Mouse (Mus musculus) stomach, postnatal 0 days (tissue): ENCODE data around the gene Ctsw. TPM values are rescaled to one million over a fixed set of nuclear protein-coding genes. Genes with fewer than 3 reads are reported as not detected.

Experiments
- ATAC-seq: fragments of 200-750 bp; cut with Nextera tagmentation; 2 replicates; pipeline ENCODE4 v1.8.0; 2017; ENCODE audit not compliant: low FRiP score, low TSS enrichment
- DNase-seq: peaks from one replicate; pipeline ENCODE4 v3.0.0-alpha.2; 2016; ENCODE audit warnings: low spot score
- H3K27ac ChIP-seq: fragments of 300-500 bp; sonication (generic); replicated peaks from 2 replicates; pipeline ENCODE4 v1.5.1; 2014; ENCODE audit warnings: mild to moderate bottlenecking, control low read depth
- H3K27me3 ChIP-seq: fragments of 300-500 bp; sonication (generic); 2 replicates; pipeline ENCODE4 v1.6.1; 2014; ENCODE audit warnings: low read length; ENCODE audit not compliant: control insufficient read depth, insufficient read depth
- H3K36me3 ChIP-seq: fragments of 300-500 bp; sonication (generic); 2 replicates; pipeline ENCODE4 v1.6.1; 2014; ENCODE audit warnings: low read length, mixed read lengths; ENCODE audit not compliant: control insufficient read depth, insufficient read depth
- H3K4me1 ChIP-seq: fragments of 300-500 bp; sonication (generic); replicated peaks from 2 replicates; pipeline ENCODE4 v1.6.1; 2014; ENCODE audit warnings: antibody characterized with exemption; ENCODE audit not compliant: control insufficient read depth, insufficient read depth
- H3K4me2 ChIP-seq: fragments of 300-500 bp; sonication (generic); replicated peaks from 2 replicates; pipeline ENCODE4 v1.6.1; 2014; ENCODE audit warnings: low read depth, mild to moderate bottlenecking, control low read depth, moderate library complexity
- H3K4me3 ChIP-seq: fragments of 300-500 bp; sonication (generic); 2 replicates; pipeline ENCODE4 v1.5.1; 2014; ENCODE audit warnings: low read depth, low read length, control low read depth
- H3K9ac ChIP-seq: fragments of 300-500 bp; sonication (generic); 2 replicates; pipeline ENCODE4 v1.6.1; 2014; ENCODE audit warnings: mild to moderate bottlenecking, low read length, control low read depth, mixed read lengths
- H3K9me3 ChIP-seq: fragments of 300-500 bp; sonication (generic); 2 replicates; pipeline ENCODE4 v1.6.1; 2016; ENCODE audit warnings: low read length; ENCODE audit not compliant: control insufficient read depth
- CTCF ChIP-seq: IDR thresholded peaks from 2 replicates; pipeline ENCODE4 v1.5.1; 2016; ENCODE audit warnings: antibody characterized with exemption, low read depth, mild to moderate bottlenecking, moderate library complexity
- EP300 ChIP-seq: optimal IDR thresholded peaks from 2 replicates; pipeline ENCODE3; 2016; ENCODE audit warnings: antibody characterized with exemption
- WGBS: fragments of 180-500 bp; shearing (Covaris S2); extraction: QIAGEN DNeasy Blood & Tissue Kit; methylation state at CpG from one replicate; pipeline ENCODE4 v1.1.7; 2014; 5-methylcytosine and 5-hydroxymethylcytosine counted together
- polyA plus RNA-seq: library from polyadenylated mRNA; unstranded; fragments of >200 nt; fragmentation: Nextera tagmentation; extraction: Ambion mirVana; gene quantifications from 2 replicates; pipeline ENCODE4 v1.2.1, GENCODE M21; 2015

Ctsw gene
- polyA plus RNA-seq, 1 experiment from 2014 or later: 0.29 TPM

DNA sequence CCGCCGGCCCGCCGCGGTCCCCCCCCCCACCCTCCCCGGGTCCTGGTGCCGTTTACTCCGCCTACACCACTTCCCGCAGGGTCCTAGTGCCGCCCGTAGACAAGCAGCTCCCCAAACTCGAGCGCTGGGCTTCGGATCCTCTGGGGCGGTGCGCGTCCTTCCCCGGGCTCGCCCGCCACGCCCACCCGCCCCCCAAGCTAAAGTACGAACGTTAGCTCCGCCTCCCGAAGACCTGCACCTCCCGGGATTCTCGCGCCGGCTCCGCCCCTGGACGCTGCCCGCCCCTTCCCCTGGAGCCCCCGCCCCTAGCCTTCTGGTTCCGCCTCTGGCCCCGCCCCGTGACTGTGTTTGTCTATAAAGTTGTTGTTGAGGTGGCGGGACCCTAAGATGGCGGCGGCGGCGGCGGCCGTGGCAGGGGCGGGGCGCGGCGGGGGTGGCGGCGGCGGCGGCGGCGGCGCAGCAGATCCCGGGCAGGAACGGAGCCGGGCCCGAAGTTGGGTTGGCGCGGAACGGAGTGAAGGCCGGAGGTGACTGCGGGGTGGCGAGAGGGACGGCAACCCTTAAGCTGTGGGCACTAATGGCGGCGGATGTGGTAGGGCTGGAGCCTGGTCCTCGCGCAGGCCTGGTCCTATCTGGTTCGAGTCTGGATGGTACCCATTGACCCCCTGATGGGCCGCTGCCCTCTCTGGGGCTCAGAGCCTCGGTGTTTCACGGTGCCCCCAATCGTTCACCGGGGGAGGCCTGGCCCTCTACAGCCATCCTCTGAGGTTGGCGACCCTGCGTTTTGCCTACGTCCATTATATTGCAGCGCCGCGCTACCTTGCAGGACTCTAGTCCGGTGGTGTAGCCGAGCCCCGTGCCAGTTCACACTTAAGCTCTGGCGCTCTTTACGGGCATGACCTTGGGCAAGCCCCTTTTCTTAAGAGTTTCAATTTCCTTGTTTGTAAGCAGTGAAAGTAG lies 43.2 kb downstream of the Ctsw start, which contains the start of the genes Drap1 and AI837181:
Drap1 (minus strand) TSS at position 198 of the 960 bp plus-strand sequence.
AI837181 (plus strand) TSS at position 363 of the 960 bp plus-strand sequence.
- H3K4me2 ChIP-seq: peak within 1 kb of the TSS; percentile 76
- DNase-seq (peak; percentile 99), ATAC-seq (peak; percentile 88)
- H3K36me3 ChIP-seq: peaks cover 3% of the 10 kb centered on the region
- peak within 1 kb of the TSS; percentile 94 for H3K27ac ChIP-seq
- H3K27me3 ChIP-seq: no peaks in the 10 kb centered on the region
- WGBS: 0% methylated on average over 59 of the region's 87 CpGs
- H3K4me3 ChIP-seq: peak within 1 kb of the TSS; percentile 87
- TF ChIP-seq EP300: no peak
- H3K4me1 ChIP-seq: peaks cover 10% of the 10 kb centered on the region
- H3K9me3 ChIP-seq: no peaks in the 10 kb centered on the region
- H3K9ac ChIP-seq: peak within 1 kb of the TSS; percentile 93

DNA sequence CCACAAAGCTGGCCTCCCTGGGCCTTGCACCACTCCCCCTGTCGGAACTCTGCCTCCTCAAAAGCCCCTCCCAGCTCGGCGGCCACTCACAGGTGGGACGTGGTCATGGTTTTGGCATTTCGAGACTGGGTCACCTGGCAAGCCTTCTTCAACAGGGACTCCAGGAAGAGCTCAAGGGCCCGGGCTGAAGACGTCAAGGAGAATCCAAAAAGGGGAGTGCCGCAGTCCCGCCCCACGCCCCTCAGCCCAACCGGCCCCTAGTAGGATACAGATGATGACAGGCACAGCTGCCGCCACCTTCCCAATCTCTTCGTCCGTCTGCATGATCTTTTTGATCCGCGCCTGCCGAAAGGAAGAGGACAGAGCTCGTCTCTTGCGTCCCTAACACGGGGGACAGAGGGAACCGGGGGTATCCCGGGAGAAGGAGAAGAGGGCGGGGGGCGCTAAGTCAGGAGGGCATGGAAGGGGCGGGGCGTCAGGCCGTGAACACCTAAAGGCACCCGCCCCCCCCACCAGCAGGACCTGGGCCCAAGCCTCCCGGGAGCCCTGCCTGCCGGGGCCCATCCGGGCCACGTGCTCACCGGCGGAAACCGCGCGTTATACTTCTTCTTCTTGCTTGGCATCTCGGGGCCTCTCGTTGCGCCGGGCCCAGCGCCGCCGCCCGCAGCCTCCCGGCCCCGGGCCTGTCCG lies 44.1 kb downstream of the Ctsw start:
- WGBS: 0% methylated on average over 37 of the region's 48 CpGs
- Histone ChIP-seq H3K9ac (peak overlapping the region; percentile 85), H3K4me1 (peaks cover 10% of the 10 kb centered on the region), H3K27ac (peak overlapping the region; percentile 94), H3K9me3 (no peaks in the 10 kb centered on the region), H3K36me3 (peaks cover 3% of the 10 kb centered on the region), H3K4me2 (peak overlapping the region; percentile 76), H3K27me3 (no peaks in the 10 kb centered on the region), H3K4me3 (peak overlapping the region; percentile 87)
- TF ChIP-seq EP300 (no peak), CTCF (peak; percentile 51)
- ATAC-seq (peak; percentile 58), DNase-seq (peak; percentile 83)

GRCm38 (mm10) chr19:5423561-5423960 lies 44.7 kb downstream of the Ctsw start:
- no peak for ATAC-seq
- no peak for TF ChIP-seq CTCF
- TF ChIP-seq EP300: no peak
- peak overlapping the region; percentile 76 for H3K4me2 ChIP-seq
- no peaks in the 10 kb centered on the region for H3K9me3 ChIP-seq
- H3K4me3 ChIP-seq: peak overlapping the region; percentile 87
- 66% methylated on average over 12 of the region's 12 CpGs for WGBS
- H3K36me3 ChIP-seq: peaks cover 3% of the 10 kb centered on the region
- H3K27me3 ChIP-seq: no peaks in the 10 kb centered on the region
- peak; percentile 23 for DNase-seq
- H3K9ac ChIP-seq: peak overlapping the region; percentile 85
- peaks cover 10% of the 10 kb centered on the region for H3K4me1 ChIP-seq
- peak overlapping the region; percentile 94 for H3K27ac ChIP-seq

GRCm38 (mm10) chr19:5422895-5423443 lies 45.3 kb downstream of the Ctsw start:
- WGBS: 80% methylated on average over 9 of the region's 9 CpGs
- Histone ChIP-seq H3K4me2 (peak overlapping the region; percentile 76), H3K9ac (no peak overlapping the region), H3K4me1 (peaks cover 10% of the 10 kb centered on the region), H3K27me3 (no peaks in the 10 kb centered on the region), H3K9me3 (no peaks in the 10 kb centered on the region), H3K36me3 (peaks cover 3% of the 10 kb centered on the region), H3K4me3 (no peak overlapping the region), H3K27ac (no peak overlapping the region)
- no peak for DNase-seq
- TF ChIP-seq EP300 (no peak), CTCF (no peak)
- no peak for ATAC-seq

- TF ChIP-seq CTCF (no peak), EP300 (no peak)
- H3K27ac ChIP-seq: no peak overlapping the region
Observed at GRCm38 (mm10) chr19:5422267-5422666, 46.0 kb downstream of the Ctsw start.

More at GRCm38 (mm10) chr19:5422267-5422666, 46.0 kb downstream of the Ctsw start:
- Histone ChIP-seq H3K36me3 (peaks cover 3% of the 10 kb centered on the region), H3K9ac (no peak overlapping the region), H3K4me2 (no peak overlapping the region), H3K4me3 (no peak overlapping the region), H3K27me3 (no peaks in the 10 kb centered on the region), H3K9me3 (no peaks in the 10 kb centered on the region), H3K4me1 (peaks cover 10% of the 10 kb centered on the region)
- 81% methylated on average over 10 of the region's 10 CpGs for WGBS
- ATAC-seq (no peak), DNase-seq (no peak)
